ENCODE assay signal across 8 mouse cellular contexts in the genomic region with DNA sequence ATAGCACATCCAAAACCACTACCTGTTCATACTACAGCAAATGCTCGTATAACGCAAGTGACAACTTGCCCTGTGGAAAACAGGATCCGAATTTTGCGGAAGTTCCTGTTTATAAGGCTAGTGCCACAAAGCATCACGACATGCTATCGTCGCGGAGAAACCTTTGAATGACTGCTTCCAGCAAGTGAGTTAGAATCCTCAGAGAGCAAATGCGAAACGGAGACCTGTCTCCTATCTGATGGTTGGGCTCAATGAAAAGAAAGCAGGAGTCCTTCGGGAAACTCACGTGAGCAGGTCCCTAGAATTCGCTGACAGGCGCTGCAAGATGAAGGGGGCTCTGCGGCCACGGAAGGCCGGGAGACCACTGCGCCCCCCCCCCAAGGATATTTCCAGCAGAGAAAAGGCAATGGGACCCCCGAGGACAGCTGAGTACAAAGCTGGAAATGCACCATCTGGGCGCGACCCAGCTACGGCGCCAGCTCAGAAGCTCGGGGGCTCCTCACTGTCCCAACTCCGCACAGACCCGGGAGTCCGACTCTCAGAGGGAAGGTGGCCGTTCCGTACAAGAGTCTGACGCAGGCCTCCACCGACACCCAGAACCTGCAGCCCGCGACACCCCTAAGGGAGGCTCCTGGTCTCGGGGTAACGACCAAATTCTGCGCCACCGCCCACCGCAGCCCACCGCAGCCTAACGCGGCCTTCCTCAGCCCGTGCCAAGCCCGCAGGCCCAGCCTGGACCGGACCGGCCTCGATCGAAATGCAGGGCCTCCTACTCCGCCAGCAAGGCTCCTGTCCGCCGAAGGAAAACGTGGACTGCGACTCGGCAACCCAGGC. TPM values are rescaled to one million over a fixed set of nuclear protein-coding genes. Genes with fewer than 3 reads are reported as not detected.
DNase-seq lines count a peak whose midpoint lies in the region; ATAC-seq and TF ChIP-seq lines count a peak whose summit lies in the region.

No protein-coding gene starts in this region.

- H3K27me3 ChIP-seq in forebrain, embryonic 16.5 days (replicated peaks; ENCODE audit: control insufficient read depth, insufficient read depth, low read length): no peaks in the 10 kb centered on the region
- H3K27me3 ChIP-seq in kidney, embryonic 14.5 days (ENCODE audit: control insufficient read depth, insufficient read depth, low read length): no peaks in the 10 kb centered on the region
- H3K27me3 ChIP-seq in lung, embryonic 14.5 days (ENCODE audit: insufficient read depth, low read length): no peaks in the 10 kb centered on the region

- WGBS in forebrain, embryonic 16.5 days: under 1% methylated on average over 53 of the region's 53 CpGs
- WGBS in kidney, embryonic 14.5 days: under 1% methylated on average over 52 of the region's 53 CpGs
- under 1% methylated on average over 53 of the region's 53 CpGs for WGBS in lung, embryonic 14.5 days

- intact Hi-C loops in left cerebral cortex, adult 2 months (cut with DNase I): loop anchor here (5.0 kb wide), 1 partner anchor 217 kb away; the partner anchor contains the start of genes Man2b1, Wdr83 and Wdr83os
- intact Hi-C loops in left cerebral cortex, postnatal 4 days (cut with DNase I): no loop called here

- TF ChIP-seq CTCF in left cerebral cortex, adult 2 months (IDR thresholded peaks at IDR 0.05): no peak
- no peak for TF ChIP-seq CTCF in lung, embryonic 14.5 days (IDR thresholded peaks at IDR 0.05; ENCODE audit: low read depth)

- peak overlapping the region; percentile 100 for H3K27ac ChIP-seq in left cerebral cortex, adult 2 months
- peak overlapping the region; percentile 99 for H3K27ac ChIP-seq in forebrain, embryonic 16.5 days (ENCODE audit: low read length)
- peak overlapping the region; percentile 92 for H3K27ac ChIP-seq in kidney, embryonic 14.5 days (ENCODE audit: low read depth, low read length)
- H3K27ac ChIP-seq in lung, embryonic 14.5 days (ENCODE audit: low read depth): peak overlapping the region; percentile 90; the same call in 1 of the 2 replicates

- H3K4me2 ChIP-seq in forebrain, embryonic 16.5 days (ENCODE audit: low read length): peak overlapping the region; percentile 71
- H3K4me2 ChIP-seq in kidney, embryonic 14.5 days (replicated peaks; ENCODE audit: low read depth, low read length): peak overlapping the region; percentile 55
- H3K4me2 ChIP-seq in lung, embryonic 14.5 days: peak overlapping the region; percentile 77

- no peaks in the 10 kb centered on the region for H3K9me3 ChIP-seq in forebrain, embryonic 16.5 days (ENCODE audit: control insufficient read depth, low read length)
- H3K9me3 ChIP-seq in kidney, embryonic 14.5 days (ENCODE audit: control insufficient read depth, low read length): no peaks in the 10 kb centered on the region
- no peaks in the 10 kb centered on the region for H3K9me3 ChIP-seq in lung, embryonic 14.5 days (ENCODE audit: low read depth, low read length)

- DNase-seq in left cerebral cortex, adult 2 months (ENCODE audit: extremely low spot score in 1 of 2, low spot score in 2 of 2): no peak
- no peak for DNase-seq in left cerebral cortex, postnatal 4 days
- DNase-seq in ZHBTc4 (ENCODE audit: low read depth, low spot score): peak; percentile 42
- peak; percentile 66 for DNase-seq in lung, embryonic 14.5 days
- DNase-seq in skeletal muscle tissue, adult 2 months (ENCODE audit: low read depth, low spot score): peak; percentile 4
- no peak for DNase-seq in retina, postnatal 1 day

- H3K36me3 ChIP-seq in forebrain, embryonic 16.5 days (ENCODE audit: control insufficient read depth, insufficient read depth): peaks cover 3% of the 10 kb centered on the region; the same call in 1 of the 2 replicates
- peaks cover 26% of the 10 kb centered on the region for H3K36me3 ChIP-seq in kidney, embryonic 14.5 days (ENCODE audit: control insufficient read depth, insufficient read depth, low read length)
- H3K36me3 ChIP-seq in lung, embryonic 14.5 days (ENCODE audit: insufficient read depth): peaks cover 35% of the 10 kb centered on the region

- peaks cover 23% of the 10 kb centered on the region for H3K4me1 ChIP-seq in forebrain, embryonic 16.5 days (replicated peaks; ENCODE audit: control insufficient read depth, insufficient read depth, low read length)
- H3K4me1 ChIP-seq in kidney, embryonic 14.5 days (ENCODE audit: control insufficient read depth, insufficient read depth, low read length): peaks cover 14% of the 10 kb centered on the region
- H3K4me1 ChIP-seq in lung, embryonic 14.5 days (ENCODE audit: insufficient read depth): peaks cover 8% of the 10 kb centered on the region

- H3K4me3 ChIP-seq in left cerebral cortex, adult 2 months: peak overlapping the region; percentile 88
- peak overlapping the region; percentile 97 for H3K4me3 ChIP-seq in forebrain, embryonic 16.5 days (replicated peaks; ENCODE audit: low read length)
- peak overlapping the region; percentile 95 for H3K4me3 ChIP-seq in kidney, embryonic 14.5 days (ENCODE audit: low read length)
- peak overlapping the region; percentile 94 for H3K4me3 ChIP-seq in lung, embryonic 14.5 days (ENCODE audit: low read depth, low read length)

- H3K9ac ChIP-seq in forebrain, embryonic 16.5 days (replicated peaks; ENCODE audit: low read depth, low read length): peak overlapping the region; percentile 96
- H3K9ac ChIP-seq in kidney, embryonic 14.5 days (ENCODE audit: low read depth, low read length): peak overlapping the region; percentile 90
- peak overlapping the region; percentile 97 for H3K9ac ChIP-seq in lung, embryonic 14.5 days

- no peak; the same call in none of the 2 replicates for ATAC-seq in forebrain, embryonic 16.5 days
- ATAC-seq in kidney, embryonic 14.5 days (ENCODE audit: low FRiP score, low TSS enrichment): peak; percentile 28
- no peak; the same call in 1 of the 2 replicates for ATAC-seq in lung, embryonic 14.5 days (ENCODE audit: insufficient read depth)

RNA-seq across cellular contexts. Expression of gene Orc6, which starts 0.6 kb away (rescaled TPM):
- 10 to 100 TPM; 26.8 to 30.0 TPM for total RNA-seq in left cerebral cortex, adult 2 months (2021)
- 10 to 100 TPM; 45.3 to 45.9 TPM for total RNA-seq in left cerebral cortex, postnatal 4 days (2021)
- polyA plus RNA-seq in forebrain, embryonic 16.5 days (2015; fragmentation: Nextera tagmentation; extraction: Ambion mirVana): 83.1 and 83.4 TPM in 2 replicates
- polyA plus RNA-seq in kidney, embryonic 14.5 days (2014; fragmentation: Nextera tagmentation; extraction: Ambion mirVana): 136 and 170 TPM in 2 replicates
- 130 and 132 TPM in 2 replicates for polyA plus RNA-seq in lung, embryonic 14.5 days (2014; fragmentation: Nextera tagmentation; extraction: Ambion mirVana)

RNA-seq across cellular contexts. Expression of gene Vps35, which starts 0.8 kb away (rescaled TPM):
- total RNA-seq in left cerebral cortex, adult 2 months (2021): 100 to 1,000 TPM; 116 to 130 TPM
- 100 to 1,000 TPM; 144 to 149 TPM for total RNA-seq in left cerebral cortex, postnatal 4 days (2021)
- 202 and 223 TPM in 2 replicates for polyA plus RNA-seq in forebrain, embryonic 16.5 days (2015; fragmentation: Nextera tagmentation; extraction: Ambion mirVana)
- 108 and 137 TPM in 2 replicates for polyA plus RNA-seq in kidney, embryonic 14.5 days (2014; fragmentation: Nextera tagmentation; extraction: Ambion mirVana)
- polyA plus RNA-seq in lung, embryonic 14.5 days (2014; fragmentation: Nextera tagmentation; extraction: Ambion mirVana): 135 and 137 TPM in 2 replicates

Comparison
In these comparisons a context has a peak if more than half of its experiments do, and no peak if none do; other contexts are left out.
1. DNase-seq: peak in ZHBTc4 (single experiment), lung, embryonic 14.5 days (single experiment) and skeletal muscle tissue, adult 2 months (single experiment); none in left cerebral cortex, adult 2 months (0 of 2), left cerebral cortex, postnatal 4 days (single experiment) and retina, postnatal 1 day (single experiment).
2. Peak in every context shown above with its lines, with median percentiles within 50 percentile points of each other: H3K27ac ChIP-seq, H3K4me3 ChIP-seq, H3K4me2 ChIP-seq and H3K9ac ChIP-seq.